Mouse (Mus musculus) retina, postnatal 1 day (tissue): Measurements from ENCODE around the gene Rab40c.

ENCODE experiments used
- DNase-seq: peaks from one replicate; pipeline ENCODE4 v3.0.0-alpha.2; 2012

The Rab40c gene

DNA sequence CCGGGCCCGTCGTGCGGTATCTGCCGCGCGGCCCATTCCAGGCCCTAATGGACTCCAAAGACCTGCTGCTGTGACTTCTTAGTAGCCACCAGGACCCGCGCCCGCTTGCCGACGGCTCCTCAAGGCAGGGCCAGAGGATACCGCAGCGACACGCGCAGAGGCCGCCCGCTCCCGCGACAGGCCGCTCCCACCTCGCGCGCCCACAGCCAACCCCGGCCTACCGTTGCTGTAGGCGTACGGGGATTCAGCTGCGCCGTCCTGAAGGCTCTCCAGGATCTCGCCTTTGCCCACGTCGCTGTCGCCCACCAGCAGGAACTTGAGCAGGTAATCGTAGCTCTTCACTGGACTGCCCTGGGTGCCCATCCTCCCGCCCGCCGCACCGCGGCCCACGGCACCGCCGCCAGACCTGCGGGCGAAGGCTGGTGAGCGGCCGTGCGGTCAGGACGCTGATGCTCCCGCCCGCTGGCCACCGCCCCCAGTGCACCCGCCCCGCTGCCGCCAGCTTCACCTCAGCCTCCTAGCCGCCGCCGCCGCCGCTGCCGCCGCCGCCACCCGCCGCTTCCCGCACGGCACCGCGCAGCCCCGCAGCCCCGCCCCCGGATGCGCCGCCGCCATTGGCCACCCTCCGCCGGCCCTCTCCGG is at the start of gene Rab40c:
Gene Rab40c, minus strand, starts transcription at position 584 of the 642 bp plus-strand sequence.
- DNase-seq: no peak

- DNase-seq: no peak
Measured at GRCm38 (mm10) chr17:25968176-25968575, 48.6 kb upstream of the Rab40c start.

DNA sequence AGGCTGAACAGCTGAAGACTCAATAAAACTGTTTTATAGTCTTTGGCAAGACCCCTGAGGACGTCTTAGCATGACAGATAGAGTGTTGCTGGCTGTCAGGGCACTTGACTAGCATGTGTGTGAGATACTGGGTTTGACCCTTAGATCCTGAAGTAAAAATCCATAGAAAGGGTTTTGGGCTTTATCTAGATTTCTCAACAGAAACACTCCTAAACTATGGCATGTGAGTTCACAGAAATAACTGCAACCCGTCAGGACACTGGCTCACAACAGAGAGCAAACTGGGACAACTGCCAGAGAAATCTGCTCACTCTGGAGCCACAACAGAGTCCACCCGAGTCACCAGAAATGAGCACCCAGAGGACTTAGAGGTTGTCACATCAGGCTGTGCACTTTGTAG is 48.1 kb upstream of the Rab40c start:
- no peak for DNase-seq

- DNase-seq: no peak
Measured at GRCm38 (mm10) chr17:25964271-25964670, 44.7 kb upstream of the Rab40c start.

DNA sequence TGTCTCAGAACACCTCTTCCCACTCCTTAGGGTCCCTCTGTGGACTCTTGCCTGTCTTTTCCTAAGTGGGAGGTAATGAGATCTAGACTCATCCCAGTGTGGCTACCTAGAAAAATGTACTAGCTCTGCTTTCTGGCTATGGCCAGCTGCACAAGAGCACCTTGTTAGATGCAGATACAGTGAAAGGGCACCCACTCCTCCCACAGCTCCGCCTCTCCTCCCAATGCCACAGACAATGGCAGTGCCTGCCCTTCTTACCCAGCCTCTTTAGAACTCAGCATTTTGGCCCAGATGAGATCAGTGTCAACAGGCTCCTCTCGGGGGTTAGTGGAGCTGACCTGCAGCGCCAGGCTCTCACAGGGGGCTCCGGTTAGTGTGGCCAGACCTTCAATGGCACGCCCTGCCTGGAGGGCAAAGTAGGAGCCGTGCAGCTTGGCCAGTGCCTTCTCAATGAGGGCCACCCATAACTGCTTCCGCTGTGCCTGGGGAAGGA is 42.9 kb upstream of the Rab40c start:
- DNase-seq: no peak

- no peak for DNase-seq
Measured at GRCm38 (mm10) chr17:25961566-25961965, 42.0 kb upstream of the Rab40c start.

- DNase-seq: no peak
Measured at GRCm38 (mm10) chr17:25959630-25960467, 40.3 kb upstream of the Rab40c start.

DNA sequence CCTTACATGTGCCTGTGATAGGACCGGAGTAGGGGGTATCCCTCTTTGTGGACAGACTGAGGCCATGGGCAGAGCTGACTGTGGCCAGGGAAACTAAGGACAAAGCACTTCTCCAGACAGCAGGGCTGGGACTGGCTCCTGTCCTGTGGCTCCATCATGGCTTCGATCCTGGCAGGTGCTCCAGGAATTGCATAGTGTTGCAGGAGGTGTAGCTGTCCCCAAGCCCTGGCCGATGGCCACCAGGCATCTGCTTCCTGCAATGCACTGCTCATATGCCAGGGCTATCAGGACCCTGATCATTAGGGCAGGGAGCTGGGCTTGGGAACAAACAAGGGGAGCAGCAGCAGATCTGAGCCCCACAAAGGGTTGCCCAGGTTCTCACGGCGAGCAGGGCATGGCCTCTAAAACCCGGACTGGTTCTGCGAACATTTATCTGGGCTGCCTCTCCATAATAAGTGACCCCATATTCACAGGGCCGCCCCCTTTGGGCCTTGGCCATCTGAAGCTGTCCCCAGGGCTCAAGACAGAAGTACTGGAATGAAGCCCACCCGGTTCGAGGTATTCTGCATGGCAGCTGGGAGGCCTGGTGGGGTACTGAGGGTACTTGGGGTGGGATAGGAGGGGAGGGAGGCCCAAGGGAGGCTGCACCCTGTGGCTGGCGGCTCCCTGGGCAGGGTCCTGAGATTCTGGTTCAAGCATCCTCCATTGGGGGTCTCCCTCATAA is 39.4 kb upstream of the Rab40c start:
- no peak for DNase-seq

GRCm38 (mm10) chr17:25957586-25958051 is 38.1 kb upstream of the Rab40c start:
- DNase-seq: peak; percentile 80

GRCm38 (mm10) chr17:25956631-25957030 is 37.1 kb upstream of the Rab40c start:
- DNase-seq: peak; percentile 88

DNA sequence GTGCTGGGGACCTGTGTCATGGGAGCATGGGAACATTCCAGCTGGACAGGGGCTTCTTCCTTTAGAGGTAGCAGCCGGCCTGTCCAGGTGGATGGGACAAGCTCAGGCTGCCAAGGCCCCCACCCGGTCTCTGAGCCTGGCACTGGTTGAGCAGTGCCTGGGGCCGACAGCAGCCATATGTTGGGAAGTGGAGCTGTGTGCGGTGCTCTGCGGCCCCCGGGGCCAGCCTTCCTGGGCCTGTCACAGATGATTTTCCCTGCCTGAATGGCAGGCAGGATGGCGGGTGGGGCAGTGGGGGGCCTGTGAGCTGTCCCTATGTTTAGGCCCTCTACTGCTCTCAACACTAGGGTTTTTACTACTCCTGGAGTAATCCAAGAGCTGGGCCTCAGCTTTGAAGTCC is 36.7 kb upstream of the Rab40c start:
- peak; percentile 71 for DNase-seq

DNA sequence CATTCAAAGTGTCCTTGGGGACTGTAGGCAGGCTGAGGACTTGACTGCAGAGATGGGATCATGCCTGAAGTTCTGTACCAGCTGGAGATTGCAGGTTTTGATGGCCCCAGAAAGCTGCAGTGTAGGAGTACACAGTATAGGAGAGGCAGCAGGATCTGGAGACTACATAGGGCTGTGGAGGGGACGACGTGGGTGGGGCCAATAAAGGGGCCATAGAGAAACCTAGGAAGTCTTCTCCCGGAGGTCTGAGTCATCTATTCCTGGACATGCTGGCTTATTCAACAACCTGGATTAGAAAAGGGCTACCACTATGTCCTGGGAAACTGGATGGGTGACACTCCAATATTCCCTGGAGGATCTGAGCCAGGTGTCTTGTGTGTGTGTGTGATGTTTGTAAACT is 36.2 kb upstream of the Rab40c start:
- no peak for DNase-seq

DNA sequence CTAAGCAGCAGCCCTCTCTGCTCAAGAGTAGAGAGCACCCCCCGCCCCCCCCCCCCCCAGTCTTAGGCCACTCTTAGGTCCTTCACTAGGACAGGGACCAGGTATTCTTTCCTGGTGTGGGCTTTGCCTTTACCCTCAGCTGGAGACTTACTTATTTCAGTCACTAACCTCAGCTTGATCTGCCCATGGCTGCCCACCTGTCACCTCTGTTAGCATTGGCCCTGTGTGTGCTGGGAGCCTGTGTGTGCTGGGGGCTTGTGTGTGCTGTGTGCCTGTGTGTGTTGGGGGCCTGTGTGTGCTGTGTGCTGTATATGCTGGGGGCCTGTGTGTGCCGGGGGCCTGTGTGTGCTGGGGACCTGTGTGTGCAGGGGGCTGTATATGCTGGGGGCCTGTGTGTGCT is 35.1 kb upstream of the Rab40c start:
- DNase-seq: no peak

GRCm38 (mm10) chr17:25953161-25953560 is 33.6 kb upstream of the Rab40c start:
- DNase-seq: no peak

- peak; percentile 67 for DNase-seq
Measured at GRCm38 (mm10) chr17:25951803-25952623, 32.5 kb upstream of the Rab40c start, which contains the start of gene A930017K11Rik. TSS of gene A930017K11Rik (minus strand) at chr17:25952565.

GRCm38 (mm10) chr17:25951225-25951802 is 31.8 kb upstream of the Rab40c start:
- peak; percentile 79 for DNase-seq

DNA sequence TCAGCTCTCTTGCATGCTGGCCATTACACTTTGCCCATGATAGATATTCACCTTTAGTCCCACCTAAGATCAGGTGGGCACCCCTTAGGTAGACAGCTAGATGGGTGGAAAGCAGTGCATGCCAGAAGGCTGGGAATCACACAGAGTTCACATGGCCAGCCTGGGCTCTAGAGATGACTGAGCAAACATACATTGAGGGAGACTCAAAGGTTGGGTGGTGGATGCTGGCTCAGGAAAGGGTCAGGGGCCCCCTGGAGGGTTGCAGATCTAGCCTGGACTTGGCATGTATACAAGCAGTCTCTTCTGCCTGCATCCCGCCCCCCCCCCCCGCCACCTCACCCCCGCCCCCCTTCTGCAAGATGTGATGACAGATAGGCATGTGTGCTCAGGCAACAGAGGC is 31.2 kb upstream of the Rab40c start:
- no peak for DNase-seq

GRCm38 (mm10) chr17:25949981-25950380 is 30.5 kb upstream of the Rab40c start:
- no peak for DNase-seq

GRCm38 (mm10) chr17:25948051-25948450 is 28.5 kb upstream of the Rab40c start:
- DNase-seq: no peak

DNA sequence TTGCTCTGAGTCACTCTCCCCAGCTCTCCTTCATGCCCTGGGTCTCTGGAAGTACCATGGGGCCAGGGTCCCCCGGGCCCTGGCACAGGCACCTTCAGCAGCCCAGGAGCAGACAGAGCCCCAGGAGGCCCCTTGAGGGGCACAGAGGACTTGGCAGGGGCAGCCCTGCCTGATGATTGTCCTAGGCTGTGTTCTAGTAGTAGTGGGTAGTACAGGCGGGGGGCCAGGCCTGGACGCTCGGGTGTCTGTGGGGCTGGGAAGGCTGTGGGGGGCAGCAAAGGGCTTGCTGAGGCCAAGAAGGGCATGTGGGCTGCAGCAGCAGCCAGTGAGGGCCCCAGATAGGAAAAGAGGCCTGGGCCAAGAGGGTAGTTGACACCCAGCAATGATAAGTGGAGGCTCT is 28.0 kb upstream of the Rab40c start:
- no peak for DNase-seq

DNA sequence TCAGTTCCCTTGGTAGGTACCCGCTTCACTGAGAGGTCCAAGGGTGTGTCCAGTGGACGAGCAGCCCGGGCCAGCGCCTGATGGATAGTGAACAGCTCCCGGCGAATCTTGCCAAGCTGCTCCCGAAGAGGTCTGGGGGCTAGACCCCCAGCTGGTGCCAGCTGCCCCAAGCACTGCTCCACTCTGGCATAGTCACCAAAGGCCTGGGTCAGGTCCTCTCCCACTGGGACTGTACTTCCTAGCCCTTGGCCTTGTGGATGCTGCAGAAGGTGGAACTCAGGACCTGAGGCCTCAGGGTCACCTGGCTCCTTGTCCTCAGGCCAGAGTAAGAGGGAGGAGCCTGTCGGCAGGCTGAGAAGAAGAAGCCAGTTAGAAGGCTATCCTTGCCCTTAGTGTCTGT is 27.4 kb upstream of the Rab40c start:
- DNase-seq: no peak

GRCm38 (mm10) chr17:25946349-25946748 is 26.8 kb upstream of the Rab40c start:
- DNase-seq: no peak
